Mouse (Mus musculus): ENCODE results near the gene Agxt. TPM values are rescaled to one million over a fixed set of nuclear protein-coding genes. Genes with fewer than 3 reads are reported as not detected.

Gene Agxt
- polyA plus RNA-seq, 1 experiment from 2014 or later: not detected

GRCm38 (mm10) chr1:93138534-93138933 is 3.5 kb downstream of the Agxt start:
- 71% methylated on average over 6 of the region's 6 CpGs for WGBS
- no peaks in the 10 kb centered on the region for H3K4me1 ChIP-seq (ENCODE audit: control insufficient read depth, insufficient read depth, low read length)
- ATAC-seq (ENCODE audit: low FRiP score, low TSS enrichment): no peak; the same call in 1 of the 2 replicates

GRCm38 (mm10) chr1:93139713-93140112 is 4.7 kb downstream of the Agxt start:
- no peak for ATAC-seq (ENCODE audit: low FRiP score, low TSS enrichment)
- Histone ChIP-seq H3K27me3 (ENCODE audit: control insufficient read depth, insufficient read depth, low read length) (no peaks in the 10 kb centered on the region), H3K9ac (ENCODE audit: low read depth, low read length) (no peak overlapping the region), H3K4me2 (replicated peaks; ENCODE audit: low read depth, low read length) (no peak overlapping the region), H3K36me3 (ENCODE audit: control insufficient read depth, insufficient read depth, low read length) (no peaks in the 10 kb centered on the region), H3K4me3 (ENCODE audit: low read length) (no peak overlapping the region), H3K27ac (ENCODE audit: low read depth, low read length) (no peak overlapping the region), H3K4me1 (ENCODE audit: control insufficient read depth, insufficient read depth, low read length) (no peaks in the 10 kb centered on the region), H3K9me3 (ENCODE audit: control insufficient read depth, low read length) (no peaks in the 10 kb centered on the region)
- 79% methylated on average over 7 of the region's 7 CpGs for WGBS

More at GRCm38 (mm10) chr1:93138534-93138933, 3.5 kb downstream of the Agxt start:
- H3K4me3 ChIP-seq (ENCODE audit: low read length): no peak overlapping the region
- no peaks in the 10 kb centered on the region for H3K9me3 ChIP-seq (ENCODE audit: control insufficient read depth, low read length)
- H3K27ac ChIP-seq (ENCODE audit: low read depth, low read length): no peak overlapping the region
- no peaks in the 10 kb centered on the region for H3K36me3 ChIP-seq (ENCODE audit: control insufficient read depth, insufficient read depth, low read length)
- H3K4me2 ChIP-seq (replicated peaks; ENCODE audit: low read depth, low read length): no peak overlapping the region
- H3K27me3 ChIP-seq (ENCODE audit: control insufficient read depth, insufficient read depth, low read length): no peaks in the 10 kb centered on the region
- no peak overlapping the region for H3K9ac ChIP-seq (ENCODE audit: low read depth, low read length)

GRCm38 (mm10) chr1:93142871-93143270 is 7.8 kb downstream of the Agxt start:
- no peaks in the 10 kb centered on the region for H3K4me1 ChIP-seq (ENCODE audit: control insufficient read depth, insufficient read depth, low read length)
- no peak overlapping the region for H3K4me2 ChIP-seq (replicated peaks; ENCODE audit: low read depth, low read length)
- H3K27ac ChIP-seq (ENCODE audit: low read depth, low read length): no peak overlapping the region
- no peak overlapping the region for H3K9ac ChIP-seq (ENCODE audit: low read depth, low read length)
- no peaks in the 10 kb centered on the region for H3K36me3 ChIP-seq (ENCODE audit: control insufficient read depth, insufficient read depth, low read length)
- H3K4me3 ChIP-seq (ENCODE audit: low read length): no peak overlapping the region
- no peaks in the 10 kb centered on the region for H3K27me3 ChIP-seq (ENCODE audit: control insufficient read depth, insufficient read depth, low read length)
- no peaks in the 10 kb centered on the region for H3K9me3 ChIP-seq (ENCODE audit: control insufficient read depth, low read length)
- ATAC-seq (ENCODE audit: low FRiP score, low TSS enrichment): no peak
- 94% methylated on average over 1 of the region's 1 CpGs for WGBS

GRCm38 (mm10) chr1:93144176-93144575 is 9.1 kb downstream of the Agxt start:
- no peak overlapping the region for H3K27ac ChIP-seq (ENCODE audit: low read depth, low read length)
- no peak for ATAC-seq (ENCODE audit: low FRiP score, low TSS enrichment)
- 74% methylated on average over 9 of the region's 9 CpGs for WGBS
- no peaks in the 10 kb centered on the region for H3K4me1 ChIP-seq (ENCODE audit: control insufficient read depth, insufficient read depth, low read length)
- H3K27me3 ChIP-seq (ENCODE audit: control insufficient read depth, insufficient read depth, low read length): no peaks in the 10 kb centered on the region
- H3K36me3 ChIP-seq (ENCODE audit: control insufficient read depth, insufficient read depth, low read length): no peaks in the 10 kb centered on the region
- no peak overlapping the region for H3K9ac ChIP-seq (ENCODE audit: low read depth, low read length)
- no peak overlapping the region for H3K4me2 ChIP-seq (replicated peaks; ENCODE audit: low read depth, low read length)
- no peak overlapping the region for H3K4me3 ChIP-seq (ENCODE audit: low read length)
- H3K9me3 ChIP-seq (ENCODE audit: control insufficient read depth, low read length): no peaks in the 10 kb centered on the region

- 81% methylated on average over 2 of the region's 2 CpGs for WGBS
- no peak for ATAC-seq (ENCODE audit: low FRiP score, low TSS enrichment)
- Histone ChIP-seq H3K27me3 (ENCODE audit: control insufficient read depth, insufficient read depth, low read length) (no peaks in the 10 kb centered on the region), H3K4me1 (ENCODE audit: control insufficient read depth, insufficient read depth, low read length) (no peaks in the 10 kb centered on the region), H3K9ac (ENCODE audit: low read depth, low read length) (no peak overlapping the region), H3K4me3 (ENCODE audit: low read length) (no peak overlapping the region), H3K27ac (ENCODE audit: low read depth, low read length) (no peak overlapping the region), H3K36me3 (ENCODE audit: control insufficient read depth, insufficient read depth, low read length) (no peaks in the 10 kb centered on the region), H3K9me3 (ENCODE audit: control insufficient read depth, low read length) (no peaks in the 10 kb centered on the region), H3K4me2 (replicated peaks; ENCODE audit: low read depth, low read length) (no peak overlapping the region)
Observed at GRCm38 (mm10) chr1:93150907-93151661, 16.0 kb downstream of the Agxt start.

- 0 out of 2 replicates have a peak, but pooled peaks cover 6% of the 10 kb centered on the region for H3K4me1 ChIP-seq (ENCODE audit: control insufficient read depth, insufficient read depth, low read length)
- WGBS: 81% methylated on average over 4 of the region's 4 CpGs
- H3K4me2 ChIP-seq (replicated peaks; ENCODE audit: low read depth, low read length): no peak overlapping the region
- no peaks in the 10 kb centered on the region for H3K9me3 ChIP-seq (ENCODE audit: control insufficient read depth, low read length)
- H3K9ac ChIP-seq (ENCODE audit: low read depth, low read length): no peak overlapping the region
- H3K36me3 ChIP-seq (ENCODE audit: control insufficient read depth, insufficient read depth, low read length): no peaks in the 10 kb centered on the region
- ATAC-seq (ENCODE audit: low FRiP score, low TSS enrichment): no peak
- H3K27me3 ChIP-seq (ENCODE audit: control insufficient read depth, insufficient read depth, low read length): no peaks in the 10 kb centered on the region
- no peak overlapping the region for H3K4me3 ChIP-seq (ENCODE audit: low read length)
- H3K27ac ChIP-seq (ENCODE audit: low read depth, low read length): no peak overlapping the region
Observed at GRCm38 (mm10) chr1:93157566-93157965, 22.5 kb downstream of the Agxt start.

GRCm38 (mm10) chr1:93158916-93159315 is 23.9 kb downstream of the Agxt start:
- no peak for ATAC-seq (ENCODE audit: low FRiP score, low TSS enrichment)
- Histone ChIP-seq H3K9ac (ENCODE audit: low read depth, low read length) (no peak overlapping the region), H3K36me3 (ENCODE audit: control insufficient read depth, insufficient read depth, low read length) (no peaks in the 10 kb centered on the region), H3K27ac (ENCODE audit: low read depth, low read length) (no peak overlapping the region), H3K4me1 (ENCODE audit: control insufficient read depth, insufficient read depth, low read length) (0 out of 2 replicates have a peak, but pooled peaks cover 6% of the 10 kb centered on the region), H3K9me3 (ENCODE audit: control insufficient read depth, low read length) (no peaks in the 10 kb centered on the region), H3K4me3 (ENCODE audit: low read length) (no peak overlapping the region), H3K27me3 (ENCODE audit: control insufficient read depth, insufficient read depth, low read length) (no peaks in the 10 kb centered on the region), H3K4me2 (replicated peaks; ENCODE audit: low read depth, low read length) (no peak overlapping the region)
- 78% methylated on average over 8 of the region's 8 CpGs for WGBS

- ATAC-seq (ENCODE audit: low FRiP score, low TSS enrichment): no peak
- Histone ChIP-seq H3K4me2 (replicated peaks; ENCODE audit: low read depth, low read length) (no peak overlapping the region), H3K4me3 (ENCODE audit: low read length) (no peak overlapping the region), H3K36me3 (ENCODE audit: control insufficient read depth, insufficient read depth, low read length) (no peaks in the 10 kb centered on the region), H3K27ac (ENCODE audit: low read depth, low read length) (no peak overlapping the region), H3K9me3 (ENCODE audit: control insufficient read depth, low read length) (no peaks in the 10 kb centered on the region), H3K9ac (ENCODE audit: low read depth, low read length) (peak overlapping the region; percentile 12; the same call in 1 of the 2 replicates), H3K27me3 (ENCODE audit: control insufficient read depth, insufficient read depth, low read length) (no peaks in the 10 kb centered on the region), H3K4me1 (ENCODE audit: control insufficient read depth, insufficient read depth, low read length) (0 out of 2 replicates have a peak, but pooled peaks cover 6% of the 10 kb centered on the region)
- WGBS: 75% methylated on average over 21 of the region's 21 CpGs
Observed at GRCm38 (mm10) chr1:93159566-93160500, 24.8 kb downstream of the Agxt start.

Data from kidney, embryonic 14.5 days (tissue).